In genomic region chr5:25310226-25310625, GRCm38 (mm10) we compare ENCODE assay signal across 15 mouse cellular contexts.
"Had no signal": no experiment of that assay in that cellular context is flagged by ENCODE, and none has a peak within 500 bp of the region (broad histone marks: within the 10 kb centered on the region; RNA-seq: fewer than 3 reads in every experiment).

No protein-coding gene starts in this region.

- DNase-seq: kidney, adult 18-20 months; kidney, postnatal 10 days; kidney, postnatal 4 days; midbrain, embryonic 14.5 days; right cerebral cortex, adult 18-20 months; right cerebral cortex, postnatal 25 days; thymus, adult 18-20 months; thymus, postnatal 14 days had no signal

- H3K27me3 ChIP-seq: intestine, embryonic 15.5 days; limb, embryonic 12.5 days; lung, embryonic 15.5 days; neural tube, embryonic 15.5 days had no signal

- H3K4me1 ChIP-seq: intestine, embryonic 15.5 days; limb, embryonic 12.5 days; lung, embryonic 15.5 days; midbrain, embryonic 10.5 days; neural tube, embryonic 15.5 days had no signal

- H3K9ac ChIP-seq: intestine, embryonic 15.5 days; limb, embryonic 12.5 days; lung, embryonic 15.5 days; neural tube, embryonic 15.5 days had no signal

- H3K9me3 ChIP-seq: intestine, embryonic 15.5 days; limb, embryonic 12.5 days; lung, embryonic 15.5 days; midbrain, embryonic 10.5 days; neural tube, embryonic 15.5 days had no signal

- H3K4me3 ChIP-seq: intestine, embryonic 15.5 days; layer of hippocampus, adult 2 months; limb, embryonic 12.5 days; lung, embryonic 15.5 days; midbrain, embryonic 10.5 days; myocyte; neural tube, embryonic 15.5 days had no signal

- H3K27ac ChIP-seq: intestine, embryonic 15.5 days; layer of hippocampus, adult 2 months; limb, embryonic 12.5 days; lung, embryonic 15.5 days; midbrain, embryonic 10.5 days; neural tube, embryonic 15.5 days had no signal

- H3K4me2 ChIP-seq: intestine, embryonic 15.5 days; limb, embryonic 12.5 days; lung, embryonic 15.5 days; neural tube, embryonic 15.5 days had no signal

- ATAC-seq: intestine, embryonic 15.5 days had no signal
